Mouse (Mus musculus) kidney, adult 10 weeks (tissue): Measurements from ENCODE around the gene Olfr1341. TPM values are rescaled to one million over a fixed set of nuclear protein-coding genes. Genes with fewer than 3 reads are reported as not detected.

Experiments
- polyA plus RNA-seq: library from polyadenylated mRNA; stranded (reverse); fragments of 350-450 nt; fragmentation: Illumina TruSeq; extraction: RNeasy Lipid Tissue Mini Kit (QIAGEN cat#74804); gene quantifications from one replicate; pipeline ENCODE4 v1.2.3, GENCODE M21; 2014; ENCODE audit warnings: low read depth, low replicate concordance

Olfr1341 gene
- not detected for polyA plus RNA-seq

DNA sequence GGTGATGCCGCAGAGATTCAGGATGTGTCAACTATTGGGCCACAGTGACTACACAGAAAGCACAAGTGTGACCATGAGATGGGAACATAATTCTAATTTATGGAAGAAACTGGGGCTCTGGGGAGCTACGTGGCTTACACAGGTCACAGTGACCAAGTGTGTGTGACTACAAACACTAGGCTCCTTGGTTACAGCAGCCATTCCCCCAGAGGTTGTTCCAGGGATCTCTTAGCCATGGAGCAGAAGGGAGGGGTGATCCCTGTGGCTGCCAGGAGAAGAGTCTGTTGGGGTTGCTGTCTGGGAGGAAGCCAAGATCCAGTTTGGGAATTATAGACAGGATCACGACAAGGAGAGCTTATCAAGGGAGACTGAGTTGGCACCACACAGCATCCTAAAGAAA lies at the start of gene Olfr1341:
TSS of gene Olfr1341 (plus strand) at position 301 of the 400 bp plus-strand sequence.

DNA sequence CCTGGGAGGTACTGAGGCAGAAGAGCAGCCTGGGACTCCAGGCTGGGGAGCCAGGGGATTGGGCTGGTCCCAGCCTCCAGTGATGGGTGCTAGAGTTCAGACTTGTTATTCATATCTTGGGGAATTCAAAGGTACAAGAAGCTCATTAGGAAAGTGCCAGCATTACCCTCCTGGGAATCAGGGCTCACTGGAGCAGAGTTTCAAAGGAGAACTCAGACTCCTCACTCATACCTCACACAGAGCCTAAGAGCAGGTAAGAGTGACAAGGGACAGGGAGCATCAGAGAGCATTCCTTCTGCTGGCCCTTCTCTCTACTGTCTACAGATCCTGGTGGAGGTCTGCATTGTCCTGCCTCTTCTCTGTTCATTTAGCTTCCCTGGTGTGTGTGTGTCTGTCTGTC lies 44.7 kb upstream of the Olfr1341 start, which contains the start of gene Olfr62:
TSS of gene Olfr62 (plus strand) at position 301 of the 400 bp plus-strand sequence.

DNA sequence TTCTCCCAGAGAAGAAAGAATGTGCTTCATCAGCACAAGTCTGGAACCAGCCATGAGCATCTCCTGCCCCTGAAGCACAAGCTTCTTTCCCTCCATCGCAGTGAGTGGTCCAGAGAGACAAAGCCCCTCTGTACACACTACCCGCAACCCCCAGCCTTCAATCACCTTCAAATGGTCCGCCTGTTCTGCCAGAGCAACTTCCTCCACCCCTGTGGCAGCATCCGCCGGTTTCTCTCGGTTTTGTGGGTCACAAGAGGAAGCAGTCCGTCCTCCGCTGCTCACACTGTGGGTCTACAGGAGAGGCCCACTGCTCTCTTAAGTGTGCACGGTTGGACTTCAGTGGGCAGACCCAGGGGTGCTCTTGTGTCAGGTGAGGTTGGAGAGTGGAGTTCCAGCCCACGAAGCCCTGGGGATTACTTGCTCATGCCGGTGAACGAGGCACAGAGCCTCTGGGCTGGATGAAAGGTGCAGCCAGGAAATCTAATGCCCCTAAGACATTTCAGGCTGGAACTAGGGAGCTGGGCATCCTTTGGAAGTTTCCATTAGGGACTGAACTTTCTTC lies 10.8 kb upstream of the Olfr1341 start, which contains the start of gene Olfr1342:
TSS of gene Olfr1342 (minus strand) at position 345 of the 562 bp plus-strand sequence.

DNA sequence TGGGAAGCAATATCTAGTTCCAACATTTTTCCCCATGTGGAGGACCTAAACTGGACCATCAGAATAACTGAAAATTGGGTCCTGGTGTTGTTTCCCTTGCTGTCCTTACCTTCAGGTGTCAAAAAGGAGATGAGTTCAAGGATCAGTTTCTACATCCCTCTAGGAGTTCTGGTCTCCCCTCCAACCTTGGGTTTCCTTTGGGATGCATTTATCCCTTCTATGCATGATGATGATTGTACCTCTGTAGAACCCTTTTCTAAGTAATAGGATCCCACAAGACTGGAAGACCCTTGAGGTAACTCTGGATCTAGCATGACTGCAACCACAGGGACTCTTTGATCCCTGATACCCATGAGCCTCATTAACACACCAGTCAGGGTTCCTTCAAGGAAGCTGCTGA lies 16.5 kb downstream of the Olfr1341 start, which contains the start of gene Olfr1340:
TSS of gene Olfr1340 (plus strand) at position 301 of the 400 bp plus-strand sequence.

DNA sequence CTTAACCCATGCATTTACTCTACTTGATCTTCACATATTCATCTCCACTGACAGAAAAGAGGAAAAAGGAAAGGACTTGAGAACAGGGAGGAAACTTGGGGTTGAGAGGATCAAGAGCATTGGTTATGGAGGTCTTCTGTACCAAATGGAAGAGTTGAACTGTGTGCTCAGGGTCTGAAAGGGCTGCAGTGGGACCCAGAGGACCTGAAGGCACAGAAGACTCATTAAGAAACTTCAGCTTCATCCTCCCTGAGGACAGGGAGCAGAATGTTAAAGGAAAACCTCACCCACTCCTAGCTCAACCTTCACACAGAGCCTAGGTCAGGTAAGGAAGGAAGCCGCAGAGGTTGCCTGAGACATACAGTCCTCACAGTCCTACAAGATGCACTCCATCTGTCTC lies 28.6 kb downstream of the Olfr1341 start, which contains the start of gene Olfr1339:
TSS of gene Olfr1339 (plus strand) at position 301 of the 400 bp plus-strand sequence.

DNA sequence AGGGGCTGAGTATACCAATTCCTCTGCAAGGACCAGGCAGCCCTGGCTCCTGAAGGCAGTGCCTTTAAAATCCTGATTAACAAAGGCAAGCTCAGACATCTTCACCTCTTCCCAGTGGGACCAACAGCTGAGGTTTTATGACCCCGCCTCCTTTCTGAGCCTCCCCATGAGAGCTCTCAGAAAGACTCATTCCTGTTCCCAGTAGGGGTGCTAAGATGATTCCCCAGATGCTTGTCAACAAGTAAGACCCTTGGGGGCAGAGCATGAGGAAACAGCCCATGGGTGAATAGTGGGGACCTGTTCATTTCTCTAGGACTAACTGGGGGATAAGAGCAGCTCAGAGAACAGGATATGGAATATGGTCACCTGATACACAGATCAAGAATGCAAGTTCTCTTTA lies 55.3 kb downstream of the Olfr1341 start, which contains the start of gene Olfr1338:
TSS of gene Olfr1338 (minus strand) at position 101 of the 400 bp plus-strand sequence.

Other genes with a start within 250 kb of the Olfr1341 start
- not detected for gene Mpl, start 246.0 kb upstream of the Olfr1341 start, polyA plus RNA-seq
- gene Tie1, start 213.5 kb upstream of the Olfr1341 start, polyA plus RNA-seq, result 1.4 TPM
- gene 2610528J11Rik, start 176.5 kb upstream of the Olfr1341 start, polyA plus RNA-seq, result 17.4 TPM
- 4.9 TPM for gene Tmem125, start 159.5 kb upstream of the Olfr1341 start, polyA plus RNA-seq
- gene Cfap57, start 82.7 kb upstream of the Olfr1341 start, polyA plus RNA-seq, result not detected
- 21.4 TPM for gene Ebna1bp2, start 82.7 kb upstream of the Olfr1341 start, polyA plus RNA-seq
- gene Olfr62, start 44.6 kb upstream of the Olfr1341 start, polyA plus RNA-seq, result not detected
- not detected for gene Olfr1342, start 10.8 kb upstream of the Olfr1341 start, polyA plus RNA-seq
- not detected for gene Olfr1340, start 16.6 kb downstream of the Olfr1341 start, polyA plus RNA-seq
- gene Olfr1339, start 28.7 kb downstream of the Olfr1341 start, polyA plus RNA-seq, result not detected
- not detected for gene Olfr1338, start 55.2 kb downstream of the Olfr1341 start, polyA plus RNA-seq
- not detected for gene Olfr1337, start 79.1 kb downstream of the Olfr1341 start, polyA plus RNA-seq
- not detected for gene Olfr1335, start 106.4 kb downstream of the Olfr1341 start, polyA plus RNA-seq
- gene Olfr1333, start 132.8 kb downstream of the Olfr1341 start, polyA plus RNA-seq, result not detected
- gene Olfr1331, start 161.1 kb downstream of the Olfr1341 start, polyA plus RNA-seq, result not detected
- gene Olfr1330, start 185.1 kb downstream of the Olfr1341 start, polyA plus RNA-seq, result not detected
- not detected for gene Olfr1329, start 213.9 kb downstream of the Olfr1341 start, polyA plus RNA-seq
- gene Olfr1328, start 235.1 kb downstream of the Olfr1341 start, polyA plus RNA-seq, result not detected